Mouse (Mus musculus): ENCODE measurements around the gene Gm43720.

GRCm38 (mm10) chr5:138272409-138272923 lies 7.3 kb downstream of the Gm43720 start, which contains the start of gene Gal3st4:
- no peak for TF ChIP-seq EP300 (IDR thresholded peaks at IDR 0.05; ENCODE audit: insufficient read depth, low read depth, low read length)
- no peak for TF ChIP-seq CTCF (IDR thresholded peaks at IDR 0.05)
